In the genomic region with DNA sequence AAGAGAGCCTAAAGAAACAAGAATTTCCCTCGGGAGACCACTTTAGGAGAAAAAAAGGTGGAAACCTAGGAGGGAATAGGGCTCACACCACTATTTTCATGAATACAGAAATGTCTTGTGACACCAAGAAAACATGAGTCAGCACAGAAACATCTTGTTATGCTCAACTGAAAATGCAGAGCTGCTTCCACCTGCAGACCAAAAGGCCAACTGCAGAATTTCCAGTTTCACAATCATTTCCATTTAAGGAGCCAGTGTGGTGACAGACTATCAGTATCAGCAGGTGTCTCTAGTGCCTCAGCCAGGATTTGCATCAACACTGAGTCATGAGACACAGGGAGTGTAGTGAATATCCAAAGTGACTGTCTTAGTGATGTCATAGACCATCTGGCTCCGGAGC, we compare ENCODE assay signal across 8 mouse cellular contexts. TPM values are rescaled to one million over a fixed set of nuclear protein-coding genes. Genes with fewer than 3 reads are reported as not detected.
DNase-seq lines count a peak whose midpoint lies in the region; ATAC-seq and TF ChIP-seq lines count a peak whose summit lies in the region.

No protein-coding gene starts in this region.

- H3K36me3 ChIP-seq in midbrain, embryonic 15.5 days (replicated peaks), result no peaks in the 10 kb centered on the region
- no peaks in the 10 kb centered on the region for H3K36me3 ChIP-seq in midbrain, embryonic 13.5 days

- no peak overlapping the region for H3K27ac ChIP-seq in cerebellum, adult 2 months (ENCODE audit: insufficient read depth, low read length)
- no peak overlapping the region for H3K27ac ChIP-seq in midbrain, embryonic 15.5 days
- H3K27ac ChIP-seq in midbrain, embryonic 13.5 days, result no peak overlapping the region

- H3K27me3 ChIP-seq in cerebellum, adult 2 months (ENCODE audit: control insufficient read depth, insufficient read depth, low read length), result no peaks in the 10 kb centered on the region
- H3K27me3 ChIP-seq in midbrain, embryonic 15.5 days (replicated peaks), result no peaks in the 10 kb centered on the region
- no peaks in the 10 kb centered on the region for H3K27me3 ChIP-seq in midbrain, embryonic 13.5 days

- ATAC-seq in cerebellum, adult (ENCODE audit: insufficient number of reproducible peaks, low FRiP score, low TSS enrichment), result no peak; the same call in 1 of the 2 replicates
- peak; percentile 33; the same call in 1 of the 2 replicates for ATAC-seq in midbrain, embryonic 15.5 days (replicated peaks)
- ATAC-seq in midbrain, embryonic 13.5 days, result no peak

- H3K9me3 ChIP-seq in midbrain, embryonic 15.5 days, result no peaks in the 10 kb centered on the region
- H3K9me3 ChIP-seq in midbrain, embryonic 13.5 days, result no peaks in the 10 kb centered on the region

- TF ChIP-seq CTCF in cerebellum, adult 2 months (IDR thresholded peaks at IDR 0.05; ENCODE audit: borderline replicate concordance, insufficient read depth, low read depth, low read length), result no peak

- H3K9ac ChIP-seq in midbrain, embryonic 15.5 days, result no peak overlapping the region
- no peak overlapping the region for H3K9ac ChIP-seq in midbrain, embryonic 13.5 days (replicated peaks)

- no peaks in the 10 kb centered on the region for H3K4me1 ChIP-seq in cerebellum, adult 2 months (ENCODE audit: control insufficient read depth, insufficient read depth, low read length)
- no peaks in the 10 kb centered on the region for H3K4me1 ChIP-seq in midbrain, embryonic 15.5 days
- H3K4me1 ChIP-seq in midbrain, embryonic 13.5 days (replicated peaks), result no peaks in the 10 kb centered on the region

- peak; percentile 15 to 56 for DNase-seq in cerebellum, adult 2 months
- peak; percentile 1 for DNase-seq in heart, adult 8-10 months (ENCODE audit: low spot score)
- DNase-seq in layer of hippocampus, adult 9-10 months (ENCODE audit: low spot score), result peak; percentile 41
- peak; percentile 58 for DNase-seq in telencephalon, adult 2 months (ENCODE audit: low read depth, low spot score)
- no peak for DNase-seq in adrenal gland, adult 18-20 months (ENCODE audit: low spot score in 2 of 2)

- TF ChIP-seq POLR2A in cerebellum, adult 2 months (IDR thresholded peaks at IDR 0.05; ENCODE audit: borderline replicate concordance, insufficient read depth, low read length), result no peak

- WGBS in cerebellum, adult 2 months, result 57% methylated on average over 2 of the region's 2 CpGs
- 72% methylated on average over 2 of the region's 2 CpGs for WGBS in midbrain, embryonic 15.5 days
- 73% methylated on average over 2 of the region's 2 CpGs for WGBS in midbrain, embryonic 13.5 days

- H3K4me2 ChIP-seq in midbrain, embryonic 15.5 days, result no peak overlapping the region
- no peak overlapping the region for H3K4me2 ChIP-seq in midbrain, embryonic 13.5 days (replicated peaks)

- no peak overlapping the region for H3K4me3 ChIP-seq in cerebellum, adult 2 months (replicated peaks; ENCODE audit: insufficient read depth, low read depth, low read length)
- H3K4me3 ChIP-seq in midbrain, embryonic 15.5 days, result no peak overlapping the region
- no peak overlapping the region for H3K4me3 ChIP-seq in midbrain, embryonic 13.5 days (replicated peaks)

RNA-seq across cellular contexts. Expression of gene Cldn16, which starts 15.3 kb away (rescaled TPM):
- not detected in 2 replicates for polyA plus RNA-seq in cerebellum, adult 2 months (2012; rRNA removed)
- polyA plus RNA-seq in midbrain, embryonic 15.5 days (2015; fragmentation: Nextera tagmentation; extraction: Ambion mirVana), result not detected in 2 replicates
- polyA plus RNA-seq in midbrain, embryonic 13.5 days (2015; fragmentation: Nextera tagmentation; extraction: Ambion mirVana), result not detected in 2 replicates
- not detected for total RNA-seq in heart, adult 8-10 months (2022)
- total RNA-seq in adrenal gland, adult 18-20 months (2021), result not detected

Comparison
In these comparisons a context has a peak if more than half of its experiments do, and no peak if none do; other contexts are left out.
1. DNase-seq: peak in cerebellum, adult 2 months (2 of 2), heart, adult 8-10 months (single experiment), layer of hippocampus, adult 9-10 months (single experiment) and telencephalon, adult 2 months (single experiment); none in adrenal gland, adult 18-20 months (0 of 2).